Mouse (Mus musculus) hindbrain, embryonic 14.5 days (tissue): ENCODE results near the gene Dnmt3b. TPM values are rescaled to one million over a fixed set of nuclear protein-coding genes. Genes with fewer than 3 reads are reported as not detected.
A peak's percentile ranks its signal among the peaks of the same experiment; 100 is the strongest.

Experiments used
- ATAC-seq: fragments of 200-750 bp; cut with Nextera tagmentation; 2 replicates; pipeline ENCODE4 v1.8.0; 2017; ENCODE audit warnings: moderate number of reproducible peaks, mild to moderate bottlenecking, moderate TSS enrichment, moderate library complexity; ENCODE audit not compliant: low FRiP score
- DNase-seq: peaks from one replicate; pipeline ENCODE4 v3.0.0-alpha.2; 2015; ENCODE audit warnings: low spot score
- H3K27ac ChIP-seq: fragments of 300-500 bp; sonication (generic); 2 replicates; pipeline ENCODE4 v1.5.1; 2014; ENCODE audit warnings: mild to moderate bottlenecking, moderate library complexity
- H3K27me3 ChIP-seq: fragments of 300-500 bp; sonication (generic); 2 replicates; pipeline ENCODE4 v1.6.1; 2014; ENCODE audit warnings: mild to moderate bottlenecking, low read length, mixed read lengths; ENCODE audit not compliant: control insufficient read depth, insufficient read depth
- H3K36me3 ChIP-seq: fragments of 300-500 bp; sonication (generic); replicated peaks from 2 replicates; pipeline ENCODE4 v1.6.1; 2014; ENCODE audit not compliant: control insufficient read depth, insufficient read depth
- H3K4me1 ChIP-seq: fragments of 300-500 bp; sonication (generic); replicated peaks from 2 replicates; pipeline ENCODE4 v1.6.1; 2014; ENCODE audit warnings: antibody characterized with exemption, low read length, mixed read lengths; ENCODE audit not compliant: control insufficient read depth, insufficient read depth
- H3K4me2 ChIP-seq: fragments of 300-500 bp; sonication (generic); replicated peaks from 2 replicates; pipeline ENCODE4 v1.6.1; 2014; ENCODE audit warnings: mild to moderate bottlenecking, moderate library complexity
- H3K4me3 ChIP-seq: fragments of 300-500 bp; sonication (generic); replicated peaks from 2 replicates; pipeline ENCODE4 v1.5.1; 2014; ENCODE audit warnings: mild to moderate bottlenecking, low read length
- H3K9ac ChIP-seq: fragments of 300-500 bp; sonication (generic); 2 replicates; pipeline ENCODE4 v1.6.1; 2014
- H3K9me3 ChIP-seq: fragments of 300-500 bp; sonication (generic); 2 replicates; pipeline ENCODE4 v1.6.1; 2016; ENCODE audit warnings: low read length; ENCODE audit not compliant: control insufficient read depth
- WGBS: fragments of 180-500 bp; shearing (Covaris S2); extraction: QIAGEN DNeasy Blood & Tissue Kit; methylation state at CpG from one replicate; pipeline ENCODE4 v1.1.7; 2014; 5-methylcytosine and 5-hydroxymethylcytosine counted together
- polyA plus RNA-seq: library from polyadenylated mRNA; unstranded; fragments of >200 nt; fragmentation: Nextera tagmentation; extraction: Ambion mirVana; gene quantifications from 2 replicates; pipeline ENCODE4 v1.2.1, GENCODE M21; 2014

Dnmt3b gene
- polyA plus RNA-seq, 1 experiment from 2014 or later = 4.2 TPM

DNA sequence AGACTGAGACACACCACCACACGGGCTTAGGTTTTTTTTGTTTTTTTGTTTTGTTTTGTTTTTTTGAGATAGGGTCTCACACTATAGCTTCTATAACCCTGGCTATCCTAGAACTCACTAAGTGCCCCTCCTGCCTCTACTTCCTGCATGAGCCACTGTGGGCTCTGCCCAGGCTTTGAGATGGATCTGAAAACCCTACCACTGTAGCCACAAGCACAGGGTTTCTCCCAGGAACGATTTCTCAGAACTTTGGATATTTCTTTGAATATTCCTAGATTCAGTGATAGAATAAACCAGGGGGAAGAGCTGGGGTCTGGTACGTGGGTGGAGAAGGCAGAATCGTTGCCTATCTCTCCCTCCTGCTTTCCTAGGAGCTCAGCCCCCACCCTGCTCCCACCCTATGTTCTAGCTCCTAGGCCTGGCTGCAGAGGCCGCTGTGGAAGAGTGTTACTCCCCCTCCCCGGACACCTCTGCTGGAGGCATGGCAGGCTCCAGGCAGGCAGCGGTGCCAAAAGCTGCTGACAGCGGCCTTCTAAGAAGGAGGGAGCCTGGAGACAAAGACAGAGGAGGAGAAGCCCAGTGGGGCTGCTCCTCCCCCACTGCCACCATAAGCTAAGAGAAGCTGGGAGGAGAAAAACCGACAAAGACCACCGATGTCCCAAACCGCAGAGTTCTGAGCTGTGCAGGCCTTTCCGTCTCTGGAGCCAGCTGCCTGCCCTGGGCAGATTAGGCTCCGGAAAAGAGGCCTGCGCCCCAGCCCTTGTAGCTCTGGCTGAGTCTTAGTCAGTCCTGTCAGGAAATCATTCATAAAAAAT lies 38.6 kb upstream of the Dnmt3b start:
- no peaks in the 10 kb centered on the region for H3K9me3 ChIP-seq
- H3K4me3 ChIP-seq = no peak overlapping the region
- peaks cover 5% of the 10 kb centered on the region; the same call in 1 of the 2 replicates for H3K4me1 ChIP-seq
- ATAC-seq = peak; percentile 47; the same call in 1 of the 2 replicates
- 13% methylated on average over 14 of the region's 14 CpGs for WGBS
- no peaks in the 10 kb centered on the region; the same call in 1 of the 2 replicates for H3K36me3 ChIP-seq
- H3K27ac ChIP-seq = peak overlapping the region; percentile 75
- no peaks in the 10 kb centered on the region for H3K27me3 ChIP-seq
- peak overlapping the region; percentile 38 for H3K9ac ChIP-seq
- DNase-seq = peak; percentile 55
- no peak overlapping the region for H3K4me2 ChIP-seq

DNA sequence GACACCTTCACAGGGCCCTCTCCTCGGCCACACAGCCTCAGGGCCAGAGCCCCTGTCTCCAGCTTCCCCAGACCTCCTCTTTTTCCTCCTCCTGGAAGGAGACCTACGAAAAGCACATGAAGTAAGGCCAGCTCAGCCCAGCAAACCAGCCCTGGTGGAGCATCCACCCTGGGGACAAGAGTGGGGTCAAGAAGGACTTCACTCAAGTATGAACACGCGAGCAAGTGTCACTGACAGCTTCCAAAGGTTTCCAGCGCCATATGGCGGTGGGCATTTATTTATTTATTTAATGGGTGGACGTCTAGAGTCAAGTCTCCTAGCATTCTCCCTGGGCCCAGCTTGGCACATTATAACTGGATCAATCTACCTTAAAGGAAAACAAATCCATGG lies 38.0 kb upstream of the Dnmt3b start:
- ATAC-seq (no peak), DNase-seq (no peak)
- no peak overlapping the region for H3K4me2 ChIP-seq
- no peaks in the 10 kb centered on the region; the same call in 1 of the 2 replicates for H3K36me3 ChIP-seq
- no peak overlapping the region for H3K4me3 ChIP-seq
- H3K9ac ChIP-seq = peak overlapping the region; percentile 38
- H3K27me3 ChIP-seq = no peaks in the 10 kb centered on the region
- H3K27ac ChIP-seq = peak overlapping the region; percentile 75
- H3K9me3 ChIP-seq = no peaks in the 10 kb centered on the region
- WGBS = 58% methylated on average over 7 of the region's 7 CpGs
- peaks cover 5% of the 10 kb centered on the region; the same call in 1 of the 2 replicates for H3K4me1 ChIP-seq

DNA sequence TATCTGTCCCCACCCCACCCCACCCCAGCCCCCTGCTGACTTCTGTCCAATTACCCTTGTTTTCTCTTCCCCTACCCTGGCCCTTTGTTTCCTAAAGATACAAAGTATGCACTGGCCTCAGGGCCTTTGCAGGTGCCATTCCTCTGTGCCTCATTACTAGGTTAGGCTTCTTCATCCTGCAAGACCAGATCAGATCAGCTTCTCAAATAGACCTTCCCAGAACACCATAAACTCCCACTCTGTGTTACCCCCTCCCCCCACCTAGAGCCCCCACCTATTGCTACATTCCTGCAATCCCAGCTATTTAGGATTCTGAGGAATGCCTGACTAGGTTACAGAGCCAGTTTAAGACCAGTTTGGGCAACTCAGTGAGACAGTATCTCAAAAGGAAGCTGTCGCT lies 37.5 kb upstream of the Dnmt3b start:
- no peaks in the 10 kb centered on the region for H3K9me3 ChIP-seq
- H3K4me1 ChIP-seq = peaks cover 5% of the 10 kb centered on the region; the same call in 1 of the 2 replicates
- H3K36me3 ChIP-seq = peaks cover 2% of the 10 kb centered on the region; the same call in 1 of the 2 replicates
- H3K4me3 ChIP-seq = no peak overlapping the region
- DNase-seq (no peak), ATAC-seq (no peak)
- WGBS = 97% methylated on average over 1 of the region's 1 CpGs
- no peak overlapping the region for H3K4me2 ChIP-seq
- H3K27me3 ChIP-seq = no peaks in the 10 kb centered on the region
- H3K9ac ChIP-seq = no peak overlapping the region
- H3K27ac ChIP-seq = no peak overlapping the region

DNA sequence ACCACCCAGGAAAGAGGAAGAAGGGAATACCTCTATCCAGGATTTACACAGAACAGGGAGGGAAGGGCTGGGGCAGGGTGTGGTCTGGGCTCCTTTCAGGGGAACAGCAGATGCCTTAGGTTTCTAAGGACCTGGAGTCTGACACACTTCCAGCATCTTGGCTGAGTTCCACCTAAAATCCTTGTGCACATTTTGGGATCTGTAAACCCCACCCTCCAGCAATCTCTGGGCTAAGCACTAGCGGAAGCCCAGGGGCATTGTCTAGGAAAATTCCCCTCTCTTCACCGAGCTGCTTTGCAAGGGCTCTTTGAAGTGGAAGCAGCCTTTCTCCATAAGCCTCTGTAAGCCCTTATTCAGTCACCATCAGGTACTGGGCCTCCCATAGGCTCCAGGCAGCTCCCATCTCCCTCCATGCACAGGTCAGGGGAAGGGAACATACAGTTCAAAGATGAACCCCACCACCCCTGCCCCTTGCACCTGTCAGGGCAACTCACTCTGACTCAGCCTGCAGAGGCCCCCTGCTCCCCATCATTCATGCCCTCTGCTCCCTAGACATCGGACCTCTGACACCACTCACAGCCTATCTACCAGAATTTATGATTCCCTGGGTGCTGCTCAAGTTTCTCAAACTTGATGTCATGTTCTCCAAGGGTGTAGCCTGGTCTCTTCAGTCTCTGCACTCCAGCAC lies 36.5 kb upstream of the Dnmt3b start:
- H3K9me3 ChIP-seq = no peaks in the 10 kb centered on the region
- no peak overlapping the region for H3K27ac ChIP-seq
- no peak for ATAC-seq
- peaks cover 5% of the 10 kb centered on the region; the same call in 1 of the 2 replicates for H3K4me1 ChIP-seq
- H3K4me3 ChIP-seq = no peak overlapping the region
- 36% methylated on average over 3 of the region's 3 CpGs for WGBS
- DNase-seq = no peak
- H3K27me3 ChIP-seq = no peaks in the 10 kb centered on the region
- H3K36me3 ChIP-seq = peaks cover 12% of the 10 kb centered on the region
- H3K9ac ChIP-seq = no peak overlapping the region
- H3K4me2 ChIP-seq = no peak overlapping the region

DNA sequence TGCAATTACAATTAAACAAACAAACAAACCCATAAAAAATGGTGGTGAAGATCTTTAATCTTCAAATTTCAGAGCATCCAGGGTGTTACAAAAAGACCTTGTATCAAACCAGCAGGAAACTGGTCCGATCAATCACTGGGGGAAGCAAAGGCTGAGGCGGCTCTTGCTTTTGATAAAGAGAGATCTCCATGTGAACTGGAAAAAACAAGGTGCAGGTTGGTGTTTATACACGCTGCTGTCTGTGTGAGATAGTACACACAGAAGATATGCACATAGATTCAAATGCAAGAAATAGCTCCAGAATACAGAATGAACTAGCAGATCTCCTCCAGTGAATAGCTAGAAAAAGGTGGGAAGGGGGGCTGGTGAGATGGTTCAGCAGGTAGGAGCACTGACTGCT lies 32.4 kb upstream of the Dnmt3b start:
- no peak overlapping the region for H3K9ac ChIP-seq
- no peak for ATAC-seq
- H3K9me3 ChIP-seq = no peaks in the 10 kb centered on the region
- H3K4me1 ChIP-seq = no peaks in the 10 kb centered on the region
- no peak overlapping the region for H3K27ac ChIP-seq
- no peak overlapping the region for H3K4me3 ChIP-seq
- WGBS = 94% methylated on average over 3 of the region's 3 CpGs
- no peaks in the 10 kb centered on the region for H3K27me3 ChIP-seq
- DNase-seq = no peak
- peaks cover 54% of the 10 kb centered on the region for H3K36me3 ChIP-seq
- no peak overlapping the region for H3K4me2 ChIP-seq

DNA sequence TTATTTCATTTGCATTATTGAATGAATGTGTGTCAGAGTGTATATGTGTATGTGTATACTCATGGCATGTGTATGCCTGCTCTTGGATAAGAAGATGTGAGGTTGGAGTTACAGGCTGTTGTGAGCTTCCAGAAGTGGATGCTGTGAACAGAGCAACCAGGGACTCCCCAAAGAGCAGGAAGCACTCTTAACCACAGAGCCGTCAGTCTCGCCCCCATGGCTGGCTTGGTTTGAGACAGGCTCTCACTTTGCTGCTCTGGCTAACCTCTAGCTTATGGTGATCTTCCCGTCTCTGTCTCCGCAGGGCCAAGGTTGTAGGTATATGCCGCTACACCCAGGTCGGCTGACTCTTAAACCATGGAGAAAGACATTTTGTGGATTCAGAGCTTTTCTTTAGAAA lies 30.8 kb upstream of the Dnmt3b start:
- Histone ChIP-seq H3K36me3 (peaks cover 69% of the 10 kb centered on the region), H3K27ac (no peak overlapping the region), H3K4me1 (no peaks in the 10 kb centered on the region), H3K4me3 (no peak overlapping the region), H3K9ac (no peak overlapping the region), H3K9me3 (no peaks in the 10 kb centered on the region), H3K4me2 (no peak overlapping the region), H3K27me3 (no peaks in the 10 kb centered on the region)
- ATAC-seq (no peak), DNase-seq (no peak)
- WGBS = 91% methylated on average over 6 of the region's 6 CpGs

DNA sequence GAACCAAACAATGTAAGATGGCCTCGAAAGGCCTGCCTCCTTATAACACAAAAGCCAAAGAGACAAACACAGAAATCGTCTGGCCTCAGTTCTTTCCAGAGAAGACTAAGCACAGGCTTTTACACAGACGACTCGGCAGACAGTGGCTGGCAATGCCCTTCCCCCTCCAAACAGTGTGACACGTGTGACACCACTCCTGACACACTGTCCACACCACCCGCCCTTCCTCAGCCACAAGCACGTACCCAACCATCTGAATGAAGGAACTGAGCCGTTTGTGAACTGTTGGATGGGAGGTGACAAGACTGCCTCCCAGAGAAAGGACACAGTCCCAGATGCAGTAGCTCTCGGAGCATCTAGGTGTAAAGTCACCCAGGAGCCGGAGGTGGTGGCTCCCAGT lies 30.4 kb upstream of the Dnmt3b start:
- ATAC-seq = no peak
- Histone ChIP-seq H3K27me3 (no peaks in the 10 kb centered on the region), H3K4me2 (no peak overlapping the region), H3K9me3 (no peaks in the 10 kb centered on the region), H3K27ac (no peak overlapping the region), H3K9ac (no peak overlapping the region), H3K4me1 (no peaks in the 10 kb centered on the region), H3K36me3 (peaks cover 74% of the 10 kb centered on the region), H3K4me3 (no peak overlapping the region)
- WGBS = 85% methylated on average over 10 of the region's 10 CpGs
- DNase-seq = no peak

DNA sequence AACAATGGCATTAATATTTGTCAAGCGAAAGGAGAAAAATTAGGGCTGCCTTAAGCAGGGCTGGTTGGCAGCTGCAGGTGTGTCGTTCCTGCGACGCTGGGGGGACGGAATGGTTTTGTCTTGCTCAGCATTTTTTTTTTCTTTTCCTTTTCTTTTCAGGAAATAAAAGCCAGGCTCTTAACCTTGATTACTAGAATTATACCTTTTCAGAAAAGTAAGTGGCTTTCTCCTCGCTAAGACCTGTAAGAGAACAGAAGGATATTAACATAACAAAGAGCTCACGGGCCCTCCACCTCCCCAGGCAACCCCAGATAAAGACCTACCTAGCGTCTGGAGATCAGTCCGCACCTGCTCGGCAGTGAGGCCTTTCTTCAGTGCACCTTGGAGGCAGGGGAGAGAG lies 26.8 kb upstream of the Dnmt3b start:
- DNase-seq = no peak
- H3K9me3 ChIP-seq = no peaks in the 10 kb centered on the region
- no peak overlapping the region for H3K9ac ChIP-seq
- whole genome bisulfite sequencing = 53% methylated on average over 10 of the region's 10 CpGs
- no peak for ATAC-seq
- H3K4me1 ChIP-seq = no peaks in the 10 kb centered on the region
- H3K27me3 ChIP-seq = no peaks in the 10 kb centered on the region
- no peak overlapping the region for H3K4me2 ChIP-seq
- H3K4me3 ChIP-seq = no peak overlapping the region
- H3K27ac ChIP-seq = no peak overlapping the region
- H3K36me3 ChIP-seq = peaks cover 99% of the 10 kb centered on the region

DNA sequence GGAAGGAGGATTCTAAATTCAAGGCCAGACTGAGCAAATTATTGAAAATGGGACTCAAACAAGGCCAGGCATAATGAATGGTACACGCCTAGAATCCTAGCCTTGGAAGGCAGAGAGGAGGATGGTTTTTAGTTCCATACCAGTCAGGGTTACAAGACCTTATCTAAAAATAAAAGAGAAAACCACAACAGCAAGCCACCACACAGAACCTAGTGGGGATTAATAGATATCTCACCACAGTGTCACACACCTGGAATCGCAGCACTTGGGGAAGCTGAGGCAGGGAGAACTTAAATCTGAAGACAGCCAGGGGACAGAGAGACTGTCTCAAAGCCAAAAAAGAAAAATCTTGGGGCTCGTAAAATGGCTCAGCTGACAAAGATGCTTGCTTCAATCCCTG lies 18.3 kb upstream of the Dnmt3b start:
- peaks cover 37% of the 10 kb centered on the region for H3K36me3 ChIP-seq
- no peak overlapping the region for H3K4me3 ChIP-seq
- H3K27ac ChIP-seq = no peak overlapping the region
- WGBS = 86% methylated on average over 3 of the region's 3 CpGs
- DNase-seq (no peak), ATAC-seq (no peak)
- peaks cover 13% of the 10 kb centered on the region for H3K4me1 ChIP-seq
- peak overlapping the region; percentile 70; the same call in 1 of the 2 replicates for H3K4me2 ChIP-seq
- H3K9ac ChIP-seq = peak overlapping the region; percentile 97; the same call in 1 of the 2 replicates
- no peaks in the 10 kb centered on the region for H3K27me3 ChIP-seq
- no peaks in the 10 kb centered on the region for H3K9me3 ChIP-seq
